In genomic region chr10:126978277-126978994, GRCm38 (mm10) we compare ENCODE assay signal across 1 mouse cellular context.
TF ChIP-seq lines count a peak whose summit lies in the region.

Ctdsp2 (plus strand) TSS chr10:126978717.

TF ChIP-seq in CH12.LX, 34 proteins besides CTCF, POLR2A, EP300 and RAD21 (continued from another document):
- TF ChIP-seq ZMIZ1 (IDR thresholded peaks at IDR 0.05; ENCODE audit: low read depth, low read length) (no peak), MAZ (IDR thresholded peaks at IDR 0.05; ENCODE audit: low read depth, low read length) (no peak), ZNF384 (IDR thresholded peaks at IDR 0.05; ENCODE audit: low read depth, low read length) (no peak), NRF1 (IDR thresholded peaks at IDR 0.05; ENCODE audit: low read depth, low read length) (0 out of 2 replicates have a peak, but pooled peaks have one; percentile 6), MXI1 (IDR thresholded peaks at IDR 0.05; ENCODE audit: low read depth, low read length) (no peak), PAX5 (IDR thresholded peaks at IDR 0.05; ENCODE audit: low read length) (no peak), SMC3 (IDR thresholded peaks at IDR 0.05; ENCODE audit: low read depth, low read length) (no peak), ZC3H11A (IDR thresholded peaks at IDR 0.05; ENCODE audit: low read depth, low read length) (no peak), BHLHE40 (IDR thresholded peaks at IDR 0.05; ENCODE audit: low read depth, low read length) (no peak), MYC (IDR thresholded peaks at IDR 0.05; ENCODE audit: low read depth, low read length) (no peak), USF1 (IDR thresholded peaks at IDR 0.05; ENCODE audit: low read depth, low read length) (no peak), MEF2A (IDR thresholded peaks at IDR 0.05; ENCODE audit: borderline replicate concordance, low read depth, low read length) (no peak)
TF ChIP-seq in CH12.LX: peak in this region for 9.
